In the genomic region with DNA sequence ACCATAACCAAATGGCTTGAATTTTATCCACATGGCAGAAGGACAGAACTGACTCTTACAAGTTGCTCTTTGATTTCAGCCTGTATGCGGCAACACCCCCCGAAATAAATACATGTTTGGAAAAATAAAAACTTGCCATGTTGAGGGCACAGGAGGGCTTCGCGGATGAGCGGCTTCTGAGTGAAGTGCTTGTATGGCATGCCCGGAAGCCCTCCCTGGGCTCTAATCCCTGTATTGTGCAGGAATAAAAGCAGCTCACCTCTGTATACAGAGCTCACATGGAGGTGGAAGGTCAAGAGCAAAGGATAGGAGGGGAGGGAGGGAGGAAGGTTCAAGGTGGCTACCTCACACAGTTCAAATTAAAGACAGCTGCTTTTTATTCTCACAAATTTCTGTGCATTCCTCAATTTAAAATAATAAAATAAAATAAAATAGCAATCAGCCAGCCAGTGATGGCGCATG, we compare ENCODE assay signal across 14 mouse cellular contexts. TPM values are rescaled to one million over a fixed set of nuclear protein-coding genes. Genes with fewer than 3 reads are reported as not detected.
A peak's percentile ranks its signal among the peaks of the same experiment; 100 is the strongest.
DNase-seq lines count a peak whose midpoint lies in the region; ATAC-seq lines count a peak whose summit lies in the region.
"Had no signal": no experiment of that assay in that cellular context is flagged by ENCODE, and none has a peak within 500 bp of the region (broad histone marks: within the 10 kb centered on the region; RNA-seq: fewer than 3 reads in every experiment).

No protein-coding gene starts in this region.

- no peak overlapping the region for H3K9ac ChIP-seq in heart, embryonic 12.5 days
- H3K9ac ChIP-seq in kidney, embryonic 16.5 days (replicated peaks; ENCODE audit: low read length), result no peak overlapping the region
- H3K9ac ChIP-seq in neural tube, embryonic 13.5 days, result no peak overlapping the region
- H3K9ac ChIP-seq: hindbrain, embryonic 14.5 days; intestine, embryonic 15.5 days; liver, embryonic 13.5 days; neural tube, embryonic 15.5 days had no signal

- H3K27ac ChIP-seq in heart, embryonic 12.5 days (ENCODE audit: poor library complexity, severe bottlenecking), result peak overlapping the region; percentile 37; the same call in 1 of the 2 replicates
- H3K27ac ChIP-seq in heart, embryonic 10.5 days, result no peak overlapping the region
- H3K27ac ChIP-seq in kidney, embryonic 16.5 days (ENCODE audit: low read length), result peak overlapping the region; percentile 78; the same call in 1 of the 2 replicates
- H3K27ac ChIP-seq in neural tube, embryonic 13.5 days (replicated peaks), result peak overlapping the region; percentile 43; the same call in 1 of the 2 replicates
- H3K27ac ChIP-seq: hindbrain, embryonic 14.5 days; liver, embryonic 13.5 days; neural tube, embryonic 15.5 days had no signal

- H3K36me3 ChIP-seq in heart, embryonic 12.5 days, result peaks cover 18% of the 10 kb centered on the region
- peaks cover 16% of the 10 kb centered on the region for H3K36me3 ChIP-seq in heart, embryonic 10.5 days
- H3K36me3 ChIP-seq in kidney, embryonic 16.5 days (ENCODE audit: insufficient read depth, low read length), result no peaks in the 10 kb centered on the region
- H3K36me3 ChIP-seq in neural tube, embryonic 13.5 days, result no peaks in the 10 kb centered on the region
- H3K36me3 ChIP-seq: intestine, embryonic 15.5 days; liver, embryonic 13.5 days; neural tube, embryonic 15.5 days had no signal

- H3K4me2 ChIP-seq in heart, embryonic 12.5 days, result no peak overlapping the region
- no peak overlapping the region for H3K4me2 ChIP-seq in kidney, embryonic 16.5 days (replicated peaks; ENCODE audit: low read depth, low read length)
- no peak overlapping the region for H3K4me2 ChIP-seq in neural tube, embryonic 13.5 days
- H3K4me2 ChIP-seq: hindbrain, embryonic 14.5 days; intestine, embryonic 15.5 days; liver, embryonic 13.5 days; neural tube, embryonic 15.5 days had no signal

- no peaks in the 10 kb centered on the region for H3K27me3 ChIP-seq in heart, embryonic 12.5 days (replicated peaks)
- no peaks in the 10 kb centered on the region for H3K27me3 ChIP-seq in heart, embryonic 10.5 days (ENCODE audit: insufficient read depth, poor library complexity, severe bottlenecking)
- no peaks in the 10 kb centered on the region for H3K27me3 ChIP-seq in kidney, embryonic 16.5 days (ENCODE audit: insufficient read depth, low read length)
- peaks cover 24% of the 10 kb centered on the region for H3K27me3 ChIP-seq in neural tube, embryonic 13.5 days
- H3K27me3 ChIP-seq: intestine, embryonic 15.5 days had no signal

- H3K4me1 ChIP-seq in heart, embryonic 12.5 days (replicated peaks), result peaks cover 98% of the 10 kb centered on the region
- peaks cover 96% of the 10 kb centered on the region for H3K4me1 ChIP-seq in heart, embryonic 10.5 days
- H3K4me1 ChIP-seq in kidney, embryonic 16.5 days (ENCODE audit: insufficient read depth, low read length), result peaks cover 92% of the 10 kb centered on the region
- H3K4me1 ChIP-seq in neural tube, embryonic 13.5 days (replicated peaks), result peaks cover 78% of the 10 kb centered on the region

- DNase-seq in heart, embryonic 10.5 days (ENCODE audit: low spot score), result no peak
- DNase-seq in kidney, postnatal 14 days, result no peak
- DNase-seq in neural tube, embryonic 10.5 days (ENCODE audit: extremely low spot score, low spot score), result no peak
- DNase-seq in right cerebral cortex, postnatal 4 days, result no peak
- DNase-seq: B cell, adult 2 months; layer of hippocampus, postnatal 36 days; liver, embryonic 13.5 days; thymus, adult 18-20 months had no signal

- ATAC-seq in heart, embryonic 12.5 days (ENCODE audit: insufficient number of reproducible peaks, low FRiP score), result no peak
- no peak for ATAC-seq in kidney, embryonic 16.5 days (ENCODE audit: low FRiP score, low TSS enrichment)
- no peak for ATAC-seq in neural tube, embryonic 13.5 days (ENCODE audit: low read depth)

- H3K9me3 ChIP-seq in heart, embryonic 12.5 days (replicated peaks), result no peaks in the 10 kb centered on the region
- no peaks in the 10 kb centered on the region for H3K9me3 ChIP-seq in heart, embryonic 10.5 days
- no peaks in the 10 kb centered on the region for H3K9me3 ChIP-seq in kidney, embryonic 16.5 days (ENCODE audit: low read length)
- H3K9me3 ChIP-seq in neural tube, embryonic 13.5 days, result no peaks in the 10 kb centered on the region
- H3K9me3 ChIP-seq: intestine, embryonic 15.5 days; liver, embryonic 13.5 days; neural tube, embryonic 15.5 days had no signal

- WGBS in heart, embryonic 12.5 days, result 93% methylated on average over 7 of the region's 7 CpGs
- WGBS in heart, embryonic 10.5 days, result 91% methylated on average over 7 of the region's 7 CpGs
- WGBS in kidney, embryonic 16.5 days, result 92% methylated on average over 7 of the region's 7 CpGs
- 93% methylated on average over 7 of the region's 7 CpGs for WGBS in neural tube, embryonic 13.5 days

- H3K4me3 ChIP-seq in heart, embryonic 12.5 days, result no peak overlapping the region
- H3K4me3 ChIP-seq in heart, embryonic 10.5 days, result no peak overlapping the region
- no peak overlapping the region for H3K4me3 ChIP-seq in kidney, embryonic 16.5 days (ENCODE audit: low read length)
- no peak overlapping the region for H3K4me3 ChIP-seq in neural tube, embryonic 13.5 days
- H3K4me3 ChIP-seq: intestine, embryonic 15.5 days; liver, embryonic 13.5 days; neural tube, embryonic 15.5 days had no signal

RNA-seq across cellular contexts. Expression of gene Jup, which starts 5.6 kb away (rescaled TPM):
- polyA plus RNA-seq in heart, embryonic 12.5 days (2016; fragmentation: Nextera tagmentation; extraction: Ambion mirVana), result 107 and 109 TPM in 2 replicates
- polyA plus RNA-seq in heart, embryonic 10.5 days (2016; fragmentation: Nextera tagmentation; extraction: Ambion mirVana), result 91.3 and 112 TPM in 2 replicates
- polyA plus RNA-seq in kidney, embryonic 16.5 days (2015; fragmentation: Nextera tagmentation; extraction: Ambion mirVana), result 153 and 154 TPM in 2 replicates
- polyA plus RNA-seq in neural tube, embryonic 13.5 days (2015; fragmentation: Nextera tagmentation; extraction: Ambion mirVana), result 91.6 and 94.4 TPM in 2 replicates

RNA-seq across cellular contexts. Expression of gene P3h4, which starts 22.7 kb away (rescaled TPM):
- polyA plus RNA-seq in heart, embryonic 12.5 days (2016; fragmentation: Nextera tagmentation; extraction: Ambion mirVana), result 69.7 and 78.3 TPM in 2 replicates
- polyA plus RNA-seq in heart, embryonic 10.5 days (2016; fragmentation: Nextera tagmentation; extraction: Ambion mirVana), result 71.1 and 81.8 TPM in 2 replicates
- polyA plus RNA-seq in kidney, embryonic 16.5 days (2015; fragmentation: Nextera tagmentation; extraction: Ambion mirVana), result 63.1 and 69.1 TPM in 2 replicates
- 24.6 and 27.6 TPM in 2 replicates for polyA plus RNA-seq in neural tube, embryonic 13.5 days (2015; fragmentation: Nextera tagmentation; extraction: Ambion mirVana)

RNA-seq across cellular contexts. Expression of gene Fkbp10, which starts 23.6 kb away (rescaled TPM):
- polyA plus RNA-seq in heart, embryonic 12.5 days (2016; fragmentation: Nextera tagmentation; extraction: Ambion mirVana), result 114 and 124 TPM in 2 replicates
- polyA plus RNA-seq in heart, embryonic 10.5 days (2016; fragmentation: Nextera tagmentation; extraction: Ambion mirVana), result 107 and 123 TPM in 2 replicates
- 157 and 159 TPM in 2 replicates for polyA plus RNA-seq in kidney, embryonic 16.5 days (2015; fragmentation: Nextera tagmentation; extraction: Ambion mirVana)
- polyA plus RNA-seq in neural tube, embryonic 13.5 days (2015; fragmentation: Nextera tagmentation; extraction: Ambion mirVana), result 33.5 and 37.0 TPM in 2 replicates

RNA-seq across cellular contexts. Expression of gene Hap1, which starts 36.0 kb away (rescaled TPM):
- 11.1 and 12.3 TPM in 2 replicates for polyA plus RNA-seq in heart, embryonic 12.5 days (2016; fragmentation: Nextera tagmentation; extraction: Ambion mirVana)
- polyA plus RNA-seq in heart, embryonic 10.5 days (2016; fragmentation: Nextera tagmentation; extraction: Ambion mirVana), result 5.1 and 8.4 TPM in 2 replicates
- polyA plus RNA-seq in kidney, embryonic 16.5 days (2015; fragmentation: Nextera tagmentation; extraction: Ambion mirVana), result 15.5 and 18.6 TPM in 2 replicates
- polyA plus RNA-seq in neural tube, embryonic 13.5 days (2015; fragmentation: Nextera tagmentation; extraction: Ambion mirVana), result 62.7 and 67.4 TPM in 2 replicates

RNA-seq across cellular contexts. Expression of gene Nt5c3b, which starts 49.7 kb away (rescaled TPM):
- 101 and 104 TPM in 2 replicates for polyA plus RNA-seq in heart, embryonic 12.5 days (2016; fragmentation: Nextera tagmentation; extraction: Ambion mirVana)
- polyA plus RNA-seq in heart, embryonic 10.5 days (2016; fragmentation: Nextera tagmentation; extraction: Ambion mirVana), result 124 and 128 TPM in 2 replicates
- 126 and 131 TPM in 2 replicates for polyA plus RNA-seq in kidney, embryonic 16.5 days (2015; fragmentation: Nextera tagmentation; extraction: Ambion mirVana)
- 99.8 and 110 TPM in 2 replicates for polyA plus RNA-seq in neural tube, embryonic 13.5 days (2015; fragmentation: Nextera tagmentation; extraction: Ambion mirVana)
